Mouse (Mus musculus): ENCODE results near the gene Stx7.

Stx7 gene

GRCm38 (mm10) chr10:24167978-24168583 lies 19.0 kb downstream of the Stx7 start:
- no peak for DNase-seq (ENCODE audit: low read depth, low spot score)

- DNase-seq (ENCODE audit: low read depth, low spot score) = no peak
Observed at GRCm38 (mm10) chr10:24168854-24169253, 19.8 kb downstream of the Stx7 start.

- DNase-seq (ENCODE audit: low read depth, low spot score) = no peak
Observed at GRCm38 (mm10) chr10:24171906-24172459, 22.9 kb downstream of the Stx7 start.

GRCm38 (mm10) chr10:24173210-24174001 lies 24.3 kb downstream of the Stx7 start:
- peak; percentile 76 for DNase-seq (ENCODE audit: low read depth, low spot score)

GRCm38 (mm10) chr10:24190392-24190791 lies 41.3 kb downstream of the Stx7 start:
- no peak for DNase-seq (ENCODE audit: low read depth, low spot score)

- no peak for DNase-seq (ENCODE audit: low read depth, low spot score)
Observed at GRCm38 (mm10) chr10:24191977-24192376, 42.9 kb downstream of the Stx7 start.

GRCm38 (mm10) chr10:24199303-24199702 lies 50.2 kb downstream of the Stx7 start:
- no peak for DNase-seq (ENCODE audit: low read depth, low spot score)

- no peak for DNase-seq (ENCODE audit: low read depth, low spot score)
Observed at GRCm38 (mm10) chr10:24200099-24200498, 51.0 kb downstream of the Stx7 start.

GRCm38 (mm10) chr10:24210075-24210474 lies 61.0 kb downstream of the Stx7 start:
- DNase-seq (ENCODE audit: low read depth, low spot score) = no peak

GRCm38 (mm10) chr10:24213297-24213696 lies 64.2 kb downstream of the Stx7 start:
- DNase-seq (ENCODE audit: low read depth, low spot score) = no peak

GRCm38 (mm10) chr10:24217558-24218268 lies 68.6 kb downstream of the Stx7 start:
- no peak for DNase-seq (ENCODE audit: low read depth, low spot score)

GRCm38 (mm10) chr10:24220931-24221330 lies 71.8 kb downstream of the Stx7 start:
- DNase-seq (ENCODE audit: low read depth, low spot score) = no peak

- DNase-seq (ENCODE audit: low read depth, low spot score) = no peak
Observed at GRCm38 (mm10) chr10:24222911-24223310, 73.8 kb downstream of the Stx7 start.

- no peak for DNase-seq (ENCODE audit: low read depth, low spot score)
Observed at GRCm38 (mm10) chr10:24223449-24224143, 74.5 kb downstream of the Stx7 start, which contains the start of gene Moxd1. TSS of gene Moxd1 (plus strand) at chr10:24223517.

- DNase-seq (ENCODE audit: low read depth, low spot score) = no peak
Observed at GRCm38 (mm10) chr10:24224591-24224990, 75.5 kb downstream of the Stx7 start.

GRCm38 (mm10) chr10:24228318-24229183 lies 79.4 kb downstream of the Stx7 start:
- no peak for DNase-seq (ENCODE audit: low read depth, low spot score)

- DNase-seq (ENCODE audit: low read depth, low spot score) = no peak
Observed at GRCm38 (mm10) chr10:24232281-24232680, 83.2 kb downstream of the Stx7 start.

- DNase-seq (ENCODE audit: low read depth, low spot score) = no peak
Observed at GRCm38 (mm10) chr10:24235426-24236283, 86.6 kb downstream of the Stx7 start.

Data from forelimb bud, embryonic 11.5 days (tissue).